ENCODE assay signal across 28 mouse cellular contexts in the genomic region with DNA sequence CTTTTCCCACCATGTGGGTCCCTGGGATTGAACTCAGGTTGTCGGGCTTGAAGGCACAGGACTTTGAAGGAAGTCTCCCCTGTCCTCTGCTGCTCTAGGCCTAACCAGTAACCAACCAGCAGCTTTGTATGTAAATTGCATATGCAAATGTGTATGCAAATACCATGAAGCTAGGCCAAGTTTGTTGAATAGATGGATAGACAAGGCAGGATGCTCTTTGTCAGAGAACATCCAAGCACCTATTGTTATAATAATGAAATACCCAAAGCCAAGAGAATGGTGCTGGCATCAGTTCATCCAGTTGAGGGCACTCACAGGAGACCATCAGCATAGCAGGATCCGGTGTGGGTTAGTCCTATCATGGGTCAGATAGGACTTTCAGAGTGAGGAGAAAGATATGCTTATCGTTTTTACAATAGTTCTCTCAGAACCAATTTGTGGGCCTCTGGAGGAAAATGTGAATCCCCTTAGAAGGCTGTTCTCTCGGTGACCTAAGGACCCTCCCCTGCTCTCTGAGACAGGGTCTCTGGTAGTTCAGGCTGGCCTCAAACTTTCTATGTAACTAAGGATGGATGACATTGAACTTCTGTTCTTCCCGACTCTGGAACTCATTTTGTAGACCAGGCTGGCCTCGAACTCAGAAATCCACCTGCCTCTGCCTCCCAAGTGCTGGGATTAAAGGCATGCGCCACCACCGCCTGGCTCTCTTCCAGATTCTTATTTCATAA. TPM values are rescaled to one million over a fixed set of nuclear protein-coding genes. Genes with fewer than 3 reads are reported as not detected.
DNase-seq lines count a peak whose midpoint lies in the region; ATAC-seq and TF ChIP-seq lines count a peak whose summit lies in the region.
"Had no signal": no experiment of that assay in that cellular context is flagged by ENCODE, and none has a peak within 500 bp of the region (broad histone marks: within the 10 kb centered on the region; RNA-seq: fewer than 3 reads in every experiment).

No protein-coding gene starts in this region.

- DNase-seq in ES-E14 (ENCODE audit: low read depth, low spot score) (no peak), ZHBTc4 (ENCODE audit: low read depth, low spot score) (peak; percentile 77)
- no peak for DNase-seq in adrenal gland, adult 18-20 months (ENCODE audit: low spot score in 2 of 2)
- no peak for DNase-seq in thymus, adult 2 months
- DNase-seq: adrenal gland, adult 2 months; adrenal gland, postnatal 14 days; cerebellum, adult 18-20 months; cerebellum, adult 9-10 months; cerebellum, postnatal 25 days; gastrocnemius, adult 2 months; gastrocnemius, postnatal 25 days; kidney, adult 2 months had no signal

- no peaks in the 10 kb centered on the region for H3K9me3 ChIP-seq in ES-Bruce4 (replicated peaks; ENCODE audit: control insufficient read depth, insufficient read depth, low read length, poor library complexity, severe bottlenecking)
- no peaks in the 10 kb centered on the region for H3K9me3 ChIP-seq in ES-E14 (ENCODE audit: control insufficient read depth, insufficient read depth, low read depth, low read length)
- peaks cover 2% of the 10 kb centered on the region; the same call in 1 of the 2 replicates for H3K9me3 ChIP-seq in forebrain, embryonic 16.5 days (ENCODE audit: control insufficient read depth, low read length)
- H3K9me3 ChIP-seq: embryonic facial prominence, embryonic 12.5 days; embryonic facial prominence, embryonic 15.5 days; forebrain, embryonic 15.5 days; hindbrain, embryonic 12.5 days; hindbrain, embryonic 15.5 days had no signal

- no peaks in the 10 kb centered on the region for H3K36me3 ChIP-seq in ES-Bruce4 (ENCODE audit: control insufficient read depth, insufficient read depth, low read length, poor library complexity, severe bottlenecking)
- no peaks in the 10 kb centered on the region for H3K36me3 ChIP-seq in ES-E14 (ENCODE audit: control insufficient read depth, insufficient read depth, low read length, poor library complexity, severe bottlenecking)
- no peaks in the 10 kb centered on the region for H3K36me3 ChIP-seq in thymus, adult 2 months (ENCODE audit: control insufficient read depth, insufficient read depth, low read length)
- H3K36me3 ChIP-seq in forebrain, embryonic 16.5 days (ENCODE audit: control insufficient read depth, insufficient read depth) = no peaks in the 10 kb centered on the region
- H3K36me3 ChIP-seq: embryonic facial prominence, embryonic 12.5 days; embryonic facial prominence, embryonic 15.5 days; forebrain, embryonic 12.5 days; forebrain, embryonic 15.5 days; hindbrain, embryonic 12.5 days; hindbrain, embryonic 15.5 days had no signal

- H3K9ac ChIP-seq in ES-Bruce4 (ENCODE audit: low read depth, poor library complexity, severe bottlenecking) (no peak overlapping the region), ES-E14 (ENCODE audit: insufficient read depth, low read depth, low read length, poor library complexity, severe bottlenecking) (no peak overlapping the region; the same call in 1 of the 2 replicates)
- no peak overlapping the region for H3K9ac ChIP-seq in forebrain, embryonic 16.5 days (replicated peaks; ENCODE audit: low read depth, low read length)
- H3K9ac ChIP-seq: embryonic facial prominence, embryonic 12.5 days; embryonic facial prominence, embryonic 15.5 days; forebrain, embryonic 12.5 days; forebrain, embryonic 15.5 days; hindbrain, embryonic 12.5 days; hindbrain, embryonic 15.5 days had no signal

- H3K4me3 ChIP-seq in ES-Bruce4 (ENCODE audit: low read depth, low read length) (no peak overlapping the region), ES-E14 (ENCODE audit: insufficient read depth in 1 of 2, low read depth in 1 of 2, low read length in 2 of 2, poor library complexity in 1 of 2, severe bottlenecking in 1 of 2) (no peak overlapping the region)
- no peak overlapping the region for H3K4me3 ChIP-seq in thymus, adult 2 months (ENCODE audit: control insufficient read depth, insufficient read depth, low read length)
- H3K4me3 ChIP-seq in forebrain, embryonic 16.5 days (replicated peaks; ENCODE audit: low read length) = no peak overlapping the region
- H3K4me3 ChIP-seq: embryonic facial prominence, embryonic 12.5 days; embryonic facial prominence, embryonic 15.5 days; forebrain, embryonic 12.5 days; forebrain, embryonic 15.5 days; gastrocnemius, adult 2 months; hindbrain, embryonic 12.5 days; hindbrain, embryonic 15.5 days had no signal

- H3K27me3 ChIP-seq in ES-Bruce4 (ENCODE audit: control insufficient read depth, insufficient read depth, low read length, poor library complexity, severe bottlenecking) = no peaks in the 10 kb centered on the region
- H3K27me3 ChIP-seq in thymus, adult 2 months (ENCODE audit: control insufficient read depth, insufficient read depth, low read length) = no peaks in the 10 kb centered on the region
- H3K27me3 ChIP-seq in forebrain, embryonic 16.5 days (replicated peaks; ENCODE audit: control insufficient read depth, insufficient read depth, low read length) = no peaks in the 10 kb centered on the region
- H3K27me3 ChIP-seq: embryonic facial prominence, embryonic 12.5 days; embryonic facial prominence, embryonic 15.5 days; forebrain, embryonic 12.5 days; forebrain, embryonic 15.5 days; hindbrain, embryonic 12.5 days; hindbrain, embryonic 15.5 days; Patski had no signal

- H3K27ac ChIP-seq in ES-Bruce4 (ENCODE audit: insufficient read depth, low read length) = peak overlapping the region; percentile 92
- peak overlapping the region; percentile 75 for H3K27ac ChIP-seq in ES-E14 (ENCODE audit: insufficient read depth, low read depth, low read length, poor library complexity, severe bottlenecking)
- H3K27ac ChIP-seq in thymus, adult 2 months (ENCODE audit: control insufficient read depth, insufficient read depth, low read length) = no peak overlapping the region
- H3K27ac ChIP-seq in forebrain, embryonic 16.5 days (ENCODE audit: low read length) = no peak overlapping the region
- H3K27ac ChIP-seq: embryonic facial prominence, embryonic 12.5 days; embryonic facial prominence, embryonic 15.5 days; forebrain, embryonic 12.5 days; forebrain, embryonic 15.5 days; gastrocnemius, adult 2 months; hindbrain, embryonic 12.5 days; hindbrain, embryonic 15.5 days had no signal

- 93% methylated on average over 8 of the region's 8 CpGs for WGBS in thymus, adult 2 months
- WGBS in forebrain, embryonic 16.5 days = 89% methylated on average over 8 of the region's 8 CpGs

- TF ChIP-seq EP300 in ES-Bruce4 (IDR thresholded peaks at IDR 0.05; ENCODE audit: insufficient read depth, low read depth, low read length) = no peak

- no peak for TF ChIP-seq CTCF in ES-Bruce4 (IDR thresholded peaks at IDR 0.05; ENCODE audit: low read depth, low read length)
- no peak for TF ChIP-seq CTCF in thymus, adult 2 months (IDR thresholded peaks at IDR 0.05; ENCODE audit: borderline replicate concordance, control insufficient read depth, extremely low read depth, insufficient read depth, low read length, poor library complexity)

- in situ Hi-C loops in ES-E14 (cut with MboI; ENCODE audit: low sequenced_read_pairs in 2 of 2, unreplicated experiment in 2 of 2) = no loop called here

- peaks cover 7% of the 10 kb centered on the region for H3K4me1 ChIP-seq in ES-Bruce4 (ENCODE audit: control insufficient read depth, insufficient read depth, low read length)
- peaks cover 2 to 21% of the 10 kb centered on the region in 2 experiments; a peak in 2 of 4 replicates for H3K4me1 ChIP-seq in ES-E14 (ENCODE audit: control insufficient read depth in 2 of 2, insufficient read depth in 2 of 2, low read length in 2 of 2, poor library complexity in 1 of 2)
- no peaks in the 10 kb centered on the region for H3K4me1 ChIP-seq in thymus, adult 2 months (replicated peaks; ENCODE audit: control insufficient read depth, insufficient read depth, low read length)
- 0 out of 2 replicates have a peak, but pooled peaks cover 3% of the 10 kb centered on the region for H3K4me1 ChIP-seq in forebrain, embryonic 16.5 days (replicated peaks; ENCODE audit: control insufficient read depth, insufficient read depth, low read length)
- H3K4me1 ChIP-seq: forebrain, embryonic 12.5 days; hindbrain, embryonic 12.5 days; hindbrain, embryonic 15.5 days had no signal

- no peak for ATAC-seq in forebrain, embryonic 16.5 days
- ATAC-seq: activated CD4-positive, CD25-positive, alpha-beta regulatory T cell, adult 4 months; CD4-positive, CD25-positive, alpha-beta regulatory T cell, adult 4 months; forebrain, embryonic 15.5 days; intestine, postnatal 0 days; Patski had no signal

- TF ChIP-seq POLR2A in ES-Bruce4 (IDR thresholded peaks at IDR 0.05; ENCODE audit: insufficient read depth, low read length) = no peak
- no peak for TF ChIP-seq POLR2A in thymus, adult 2 months (IDR thresholded peaks at IDR 0.05; ENCODE audit: control insufficient read depth, extremely low read depth, insufficient read depth, low read length, poor library complexity)

- H3K4me2 ChIP-seq in forebrain, embryonic 16.5 days (ENCODE audit: low read length) = no peak overlapping the region
- H3K4me2 ChIP-seq: embryonic facial prominence, embryonic 12.5 days; embryonic facial prominence, embryonic 15.5 days; forebrain, embryonic 12.5 days; forebrain, embryonic 15.5 days; heart, embryonic 11.5 days; hindbrain, embryonic 12.5 days; hindbrain, embryonic 15.5 days had no signal

TF ChIP-seq in ES-E14, 5 proteins besides CTCF, POLR2A, EP300 and RAD21:
- TF ChIP-seq ZC3H11A (IDR thresholded peaks at IDR 0.05; ENCODE audit: borderline replicate concordance, low read depth, low read length) (no peak), MAFK (IDR thresholded peaks at IDR 0.05; ENCODE audit: insufficient read depth, low read depth, low read length) (no peak), ZNF384 (IDR thresholded peaks at IDR 0.05; ENCODE audit: low read depth, low read length) (no peak), HCFC1 (IDR thresholded peaks at IDR 0.05; ENCODE audit: borderline replicate concordance, insufficient read depth, low read length) (no peak), CHD2 (IDR thresholded peaks at IDR 0.05; ENCODE audit: low read depth, low read length) (no peak)

RNA-seq across cellular contexts. Expression of gene Gigyf2, which starts 12.8 kb away (rescaled TPM):
- polyA plus RNA-seq in ES-Bruce4 (2011; ENCODE audit: insufficient read depth, insufficient read length, low read depth, missing spikeins) = 185 and 207 TPM in 2 replicates
- 58.7 and 69.2 TPM in 2 replicates for total RNA-seq in ES-E14 (2012; rRNA removed)
- 100 to 1,000 TPM in 1 of 2 experiments, 10 to 100 TPM in 1; 79.7 to 101 TPM for total RNA-seq in adrenal gland, adult 18-20 months (2021)
- polyA plus RNA-seq in thymus, adult 2 months (2012; rRNA removed) = 47.2 and 47.3 TPM in 2 replicates
- polyA plus RNA-seq in forebrain, embryonic 16.5 days (2015; fragmentation: Nextera tagmentation; extraction: Ambion mirVana) = 70.1 and 70.2 TPM in 2 replicates

RNA-seq across cellular contexts. Expression of gene Efhd1, which starts 49.8 kb away (rescaled TPM):
- polyA plus RNA-seq in ES-Bruce4 (2011; ENCODE audit: insufficient read depth, insufficient read length, low read depth, missing spikeins) = 1.9 and 2.2 TPM in 2 replicates
- 1.3 and 1.8 TPM in 2 replicates for total RNA-seq in ES-E14 (2012; rRNA removed)
- 100 to 1,000 TPM; 329 to 423 TPM for total RNA-seq in adrenal gland, adult 18-20 months (2021)
- 2.5 and 2.7 TPM in 2 replicates for polyA plus RNA-seq in thymus, adult 2 months (2012; rRNA removed)
- 0.66 and 1.4 TPM in 2 replicates for polyA plus RNA-seq in forebrain, embryonic 16.5 days (2015; fragmentation: Nextera tagmentation; extraction: Ambion mirVana)
- total RNA-seq: common myeloid progenitor, adult 5-6 weeks; hematopoietic stem cell, adult 5-6 weeks had no signal
- polyA plus RNA-seq: activated CD4-positive, CD25-positive, alpha-beta regulatory T cell, adult 4 months; heart, embryonic 14.5 days had no signal

Comparison
In these comparisons a context has a peak if more than half of its experiments do, and no peak if none do; other contexts are left out.
1. H3K27ac ChIP-seq: peak in ES-Bruce4 (single experiment) and ES-E14 (single experiment); none in thymus, adult 2 months (single experiment) and forebrain, embryonic 16.5 days (single experiment).